Mouse (Mus musculus) left cerebral cortex, postnatal 14 days (tissue): ENCODE measurements around the gene Ceacam1. TPM values are rescaled to one million over a fixed set of nuclear protein-coding genes. Genes with fewer than 3 reads are reported as not detected.
"Not testable (repeated sequence)": the region's sequence is repeated elsewhere in the genome, so short reads cannot be mapped to it uniquely, and the experiment has no call there.

Experiments used
- DNase-seq, 2 experiments: peaks; one replicate each; pipeline ENCODE4 v3.0.0; 2021 to 2022; ENCODE audit warnings: low spot score in 2 of 2, mixed read lengths in 1 of 2
- intact Hi-C: fragments of 180-260 bp; cut with DNase I; formaldehyde crosslinking; loops from one replicate; pipeline ENCODE4 v1.15.1; 2025
- long read RNA-seq, 2 experiments: library from polyadenylated mRNA; stranded (forward); transcript quantifications; one replicate each; pipeline ENCODE4 v2.0.0; 2021
- total RNA-seq, 2 experiments: library from RNA; stranded (reverse); gene quantifications; 2 replicates each; pipeline ENCODE4 v1.2.3; 2021

Ceacam1 gene
- total RNA-seq, result 1 to 10 TPM; 2.9 to 3.0 TPM
- long read RNA-seq, experiment 1, partial matches to known transcripts, result 0 of 6 reads
- long read RNA-seq, experiment 1, other reads (novel, unspliced or antisense), result 2 of 6 reads
- long read RNA-seq, experiment 2, partial matches to known transcripts, result 0 of 5 reads
- long read RNA-seq, experiment 2, other reads (novel, unspliced or antisense), result 0 of 5 reads

DNA sequence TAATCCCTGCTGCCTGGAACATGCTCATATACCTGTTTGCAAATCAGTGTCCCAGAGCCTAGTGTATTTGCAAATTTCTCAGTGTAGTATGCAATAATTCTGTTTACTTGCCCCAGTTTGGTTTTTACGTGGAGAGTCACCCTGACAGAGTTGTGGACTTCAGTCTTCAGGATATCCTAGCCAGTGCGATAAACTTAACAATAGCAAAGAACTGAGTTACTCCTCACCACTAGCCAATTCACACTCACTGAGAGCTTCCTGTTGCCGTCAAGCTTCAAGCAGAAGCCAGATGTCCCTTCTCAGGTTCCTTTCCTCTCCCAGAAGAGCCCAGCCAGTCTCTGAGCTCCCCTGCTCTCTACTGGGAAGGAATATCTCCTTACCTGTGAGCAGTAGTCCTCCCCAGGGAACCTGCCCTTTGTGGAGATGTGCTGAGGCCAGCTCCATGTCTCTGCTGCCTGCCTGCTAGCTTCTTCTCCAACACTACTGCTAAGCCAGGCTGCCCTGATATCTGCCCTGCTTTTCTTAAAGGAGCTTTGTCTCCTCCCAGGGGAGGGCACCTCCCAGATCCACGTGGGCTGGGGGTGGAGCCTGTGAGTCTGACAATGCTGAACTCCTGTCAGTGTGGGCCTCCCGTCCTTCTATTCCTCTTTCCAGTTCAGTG, at the start of gene Ceacam1:
TSS of gene Ceacam1 (minus strand) at position 513 of the 661 bp plus-strand sequence.
- DNase-seq, result peak in 1 of 2 experiments; percentile 23
- intact Hi-C loops, result loop anchor here (2.0 kb wide), 1 partner anchor 64 kb away; no protein-coding TSS in a partner anchor

DNA sequence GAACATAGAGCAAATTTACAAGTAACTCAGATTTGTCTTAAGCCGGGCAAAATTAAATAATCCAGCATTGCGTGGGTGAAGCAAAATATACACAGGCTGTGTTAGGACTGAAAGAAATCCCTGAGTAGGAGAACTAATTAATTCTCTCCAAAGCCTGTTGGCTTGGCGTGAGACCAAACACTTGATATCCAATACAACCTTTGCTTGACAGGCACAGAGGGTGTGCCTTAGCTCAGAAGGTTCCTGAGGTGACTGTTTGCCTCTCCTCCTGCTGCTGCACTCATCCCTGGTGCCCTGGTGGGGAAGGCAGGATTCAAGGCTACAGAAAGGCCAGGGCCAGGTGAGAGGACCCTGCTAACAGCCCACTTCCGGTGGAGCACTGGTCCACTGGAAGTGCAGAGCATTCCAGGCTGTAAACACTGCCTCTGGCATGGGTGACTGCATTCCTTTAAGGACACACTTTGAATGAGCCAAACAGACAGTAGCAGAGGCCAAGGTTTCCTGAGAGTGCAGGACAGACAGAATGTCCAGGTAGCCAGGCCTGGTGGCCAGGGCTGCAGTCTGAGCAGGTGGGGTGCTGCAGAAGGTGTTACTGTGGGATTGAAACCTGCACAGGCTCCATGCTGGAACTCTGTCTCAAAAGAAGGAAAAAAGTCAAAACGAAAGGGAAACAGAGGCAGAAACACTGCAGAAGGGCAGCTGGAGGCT, 38.8 kb upstream of the Ceacam1 start:
- DNase-seq, intact Hi-C loops: not testable (repeated sequence)

- intact Hi-C loops, result not testable (repeated sequence)
- DNase-seq, result peak in 1 of 2 experiments; percentile 23
Measured at GRCm38 (mm10) chr7:25515667-25516066, 38.3 kb upstream of the Ceacam1 start.

DNA sequence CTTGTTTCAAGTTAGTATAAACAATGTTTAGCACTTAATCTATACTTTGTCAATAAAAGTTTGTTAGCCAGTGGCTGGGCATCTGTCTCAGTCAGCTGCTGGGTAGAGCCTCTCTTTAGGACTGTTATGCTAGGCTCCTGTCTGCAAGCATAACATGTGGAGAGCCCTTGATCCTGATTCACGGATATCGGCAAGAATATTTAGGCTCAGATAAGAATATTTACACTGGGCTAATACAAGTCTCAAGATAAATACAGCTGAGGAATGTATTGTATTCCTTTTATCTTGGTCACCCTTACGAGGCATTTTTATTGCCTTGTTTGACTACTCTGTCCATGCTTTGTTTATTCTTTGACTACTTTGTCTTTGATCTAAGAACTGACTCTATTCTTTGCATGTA, 32.5 kb upstream of the Ceacam1 start:
- intact Hi-C loops, result no loop called here
- no peak for DNase-seq

GRCm38 (mm10) chr7:25494649-25495048, 17.2 kb upstream of the Ceacam1 start:
- intact Hi-C loops, result no loop called here
- no peak for DNase-seq

DNA sequence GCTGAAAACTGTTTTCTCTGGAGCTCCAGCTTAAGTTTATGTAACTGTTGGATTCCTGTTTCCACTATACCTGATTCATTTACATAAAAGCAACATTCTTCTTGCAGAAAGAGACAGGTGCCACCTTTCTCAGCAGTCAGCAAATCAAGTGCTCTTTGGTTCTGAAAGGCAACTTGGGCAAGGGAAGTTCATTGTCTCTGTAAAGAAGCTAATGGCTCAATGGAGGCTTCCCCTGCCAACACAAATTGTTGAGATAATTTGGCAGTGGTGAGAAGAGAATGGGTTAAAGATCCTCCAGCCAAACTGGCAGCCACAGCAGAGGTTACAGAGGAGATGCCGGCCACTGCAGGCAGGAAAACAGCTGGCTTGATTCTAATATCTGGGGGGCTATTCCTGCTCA, 13.3 kb upstream of the Ceacam1 start:
- DNase-seq, intact Hi-C loops: not testable (repeated sequence)

DNA sequence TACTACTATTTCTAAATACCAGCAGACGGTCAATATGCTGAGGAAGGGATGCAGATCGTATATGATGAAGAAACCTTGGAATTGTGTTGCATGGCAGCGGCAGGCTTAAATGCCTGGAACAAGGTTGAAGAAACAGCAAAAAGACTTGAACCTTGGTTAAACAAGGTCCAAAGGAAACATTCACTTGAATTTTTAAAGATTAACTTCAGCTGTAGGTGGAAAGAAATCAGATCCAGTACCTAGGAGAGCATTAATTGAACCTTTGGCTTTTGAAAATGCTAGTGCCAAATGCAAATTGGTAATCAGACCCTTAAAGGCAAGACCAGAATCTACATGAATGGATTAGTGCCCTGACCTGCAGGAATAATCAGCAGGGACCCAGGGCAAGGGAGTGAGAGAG, 12.0 kb upstream of the Ceacam1 start:
- intact Hi-C loops, result loop anchor here (10.0 kb wide), 1 partner anchor 105 kb away; no protein-coding TSS in a partner anchor
- DNase-seq, result not testable (repeated sequence)

GRCm38 (mm10) chr7:25486186-25486585, 8.8 kb upstream of the Ceacam1 start:
- intact Hi-C loops, result loop anchor here (10.0 kb wide), 1 partner anchor 109 kb away; no protein-coding TSS in a partner anchor

DNA sequence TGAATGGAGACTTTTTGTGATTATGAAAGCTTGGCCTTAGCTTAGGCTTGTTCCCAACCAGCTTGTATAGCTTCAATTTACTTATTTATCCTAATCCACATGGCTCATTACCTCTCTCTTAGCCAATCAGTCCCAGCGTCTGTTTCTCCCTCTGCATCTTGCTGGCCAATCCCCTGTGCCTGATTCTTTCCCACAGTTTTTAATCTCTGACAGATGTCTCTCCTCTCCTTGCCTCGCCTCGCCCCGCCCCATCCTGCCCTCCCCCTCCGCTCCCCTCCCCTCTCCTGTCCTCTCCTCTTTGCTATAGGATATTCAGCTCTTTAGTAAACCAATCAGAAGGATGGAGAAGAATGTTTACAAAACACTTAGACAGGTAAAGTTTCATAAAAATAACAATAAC, 7.7 kb upstream of the Ceacam1 start:
- no peak for DNase-seq
- intact Hi-C loops, result loop anchor here (10.0 kb wide), 1 partner anchor 110 kb away; no protein-coding TSS in a partner anchor

More at GRCm38 (mm10) chr7:25486186-25486585, 8.8 kb upstream of the Ceacam1 start:
- peak; percentile 29 to 30 for DNase-seq

- no peak for DNase-seq
- intact Hi-C loops, result loop anchor here (10.0 kb wide), 1 partner anchor 112 kb away; no protein-coding TSS in a partner anchor
Measured at GRCm38 (mm10) chr7:25483133-25483735, 5.8 kb upstream of the Ceacam1 start.

DNA sequence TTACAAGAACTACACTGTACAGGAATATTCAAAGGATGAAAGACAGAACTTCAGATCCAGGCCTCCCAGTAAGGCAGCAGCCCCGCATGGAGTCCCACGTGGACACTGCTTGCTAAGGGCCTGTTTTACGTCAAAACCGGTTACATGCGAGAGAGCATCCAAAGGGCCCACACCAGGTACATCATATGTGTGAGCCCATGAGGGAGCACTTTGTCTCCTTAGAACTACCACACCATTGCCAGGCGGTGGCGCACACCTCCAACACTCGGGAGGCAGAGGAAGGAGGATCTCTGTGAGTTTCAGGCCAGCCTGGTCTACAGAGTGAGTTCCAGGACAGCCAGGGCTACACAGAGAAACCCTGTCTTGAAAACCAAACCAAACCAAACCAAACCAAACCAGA, 3.4 kb upstream of the Ceacam1 start:
- intact Hi-C loops, result loop anchor here (10.0 kb wide), 1 partner anchor 114 kb away; no protein-coding TSS in a partner anchor
- DNase-seq, result not testable (repeated sequence)

GRCm38 (mm10) chr7:25479440-25479839, 2.0 kb upstream of the Ceacam1 start:
- DNase-seq, result peak in 1 of 2 experiments; percentile 34
- intact Hi-C loops, result loop anchor here (1.0 kb wide), 1 partner anchor 53 kb away; no protein-coding TSS in a partner anchor

- DNase-seq, result not testable (repeated sequence)
- intact Hi-C loops, result loop anchor here (2.0 kb wide), 1 partner anchor 63 kb away; no protein-coding TSS in a partner anchor
Measured at GRCm38 (mm10) chr7:25477752-25478093, 320 bp upstream of the Ceacam1 start.

DNA sequence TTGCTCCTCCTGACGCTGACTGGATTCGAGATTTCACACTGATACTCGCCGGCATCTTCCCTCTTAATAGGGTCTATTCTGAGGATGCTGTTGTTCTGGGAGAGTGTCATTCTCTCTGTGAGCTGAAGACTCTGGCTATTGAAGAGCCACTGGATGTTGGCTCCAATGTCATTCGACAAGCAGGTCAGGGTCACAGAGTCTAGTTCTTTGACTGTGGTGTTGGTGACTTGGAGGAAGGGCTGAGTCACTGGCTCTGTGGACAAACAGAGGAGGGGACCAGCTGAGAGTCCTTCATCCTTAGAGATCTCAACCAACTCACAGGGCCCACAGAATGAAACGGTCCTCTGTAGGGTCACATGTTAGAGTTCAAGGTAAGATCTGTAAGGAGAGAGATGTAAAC, 5.6 kb downstream of the Ceacam1 start:
- DNase-seq, intact Hi-C loops: not testable (repeated sequence)

DNA sequence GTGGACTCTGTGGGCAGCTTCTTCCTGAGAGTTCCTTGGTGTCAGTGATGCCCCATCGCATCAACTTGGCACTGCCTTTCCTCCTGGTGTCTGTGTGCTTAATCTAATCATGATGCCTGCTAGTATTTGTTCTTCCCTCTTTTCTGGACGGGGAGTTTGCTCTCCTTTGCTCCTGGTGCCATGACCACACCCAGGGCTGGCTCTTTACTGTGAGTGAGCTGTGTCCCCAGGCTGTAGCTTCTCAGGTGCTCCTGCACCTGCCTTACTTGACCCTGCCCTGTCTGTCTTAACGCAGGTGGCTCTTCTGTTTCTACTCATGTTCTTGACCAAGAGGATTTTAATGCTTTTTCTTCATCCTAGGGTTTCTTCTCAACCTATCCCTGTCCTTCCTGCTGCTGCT, 11.8 kb downstream of the Ceacam1 start:
- intact Hi-C loops, DNase-seq: not testable (repeated sequence)

GRCm38 (mm10) chr7:25465010-25465409, 12.4 kb downstream of the Ceacam1 start:
- intact Hi-C loops, result no loop called here
- no peak for DNase-seq

DNA sequence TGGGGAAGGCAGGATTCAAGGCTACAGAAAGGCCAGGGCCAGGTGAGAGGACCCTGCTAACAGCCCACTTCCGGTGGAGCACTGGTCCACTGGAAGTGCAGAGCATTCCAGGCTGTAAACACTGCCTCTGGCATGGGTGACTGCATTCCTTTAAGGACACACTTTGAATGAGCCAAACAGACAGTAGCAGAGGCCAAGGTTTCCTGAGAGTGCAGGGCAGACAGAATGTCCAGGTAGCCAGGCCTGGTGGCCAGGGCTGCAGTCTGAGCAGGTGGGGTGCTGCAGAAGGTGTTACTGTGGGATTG, 15.4 kb downstream of the Ceacam1 start:
- DNase-seq, intact Hi-C loops: not testable (repeated sequence)

GRCm38 (mm10) chr7:25461336-25462032, 15.9 kb downstream of the Ceacam1 start:
- DNase-seq, result peak; percentile 24 to 77
- intact Hi-C loops, result not testable (repeated sequence)

DNA sequence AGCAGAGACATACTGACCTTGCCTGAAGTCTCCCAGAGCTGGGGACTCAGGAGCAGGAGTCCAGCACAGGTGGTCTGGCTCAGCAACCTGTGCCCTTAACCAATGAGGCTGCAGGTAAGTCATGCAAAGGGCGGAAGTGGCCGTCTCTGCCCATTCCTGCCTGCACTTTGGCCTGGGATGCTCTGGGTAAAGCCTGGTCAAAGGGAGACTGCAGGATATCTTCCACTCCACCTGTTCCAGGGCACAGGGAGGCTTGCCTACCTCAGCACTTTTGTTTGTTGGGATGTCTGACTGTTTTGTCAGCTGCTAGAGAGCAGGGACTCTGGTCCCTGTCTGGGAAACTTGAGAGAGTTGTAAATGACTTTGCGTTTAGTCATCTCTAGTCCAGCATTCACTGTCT, 25.3 kb downstream of the Ceacam1 start:
- intact Hi-C loops, result no loop called here
- DNase-seq, result no peak
